Mouse (Mus musculus) ES-E14 (cell line): ENCODE data around the gene Rps15a. TPM values are rescaled to one million over a fixed set of nuclear protein-coding genes. Genes with fewer than 3 reads are reported as not detected.

Source experiments
- DNase-seq: peaks from one replicate; pipeline ENCODE4 v3.0.0-alpha.2; 2013; ENCODE audit warnings: low read depth, low spot score
- H3K27ac ChIP-seq: 2 replicates; pipeline ENCODE4 v1.5.1; 2012; ENCODE audit warnings: low read depth, mild to moderate bottlenecking, low read length, moderate library complexity, mixed read lengths; ENCODE audit not compliant: poor library complexity, insufficient read depth, severe bottlenecking
- H3K36me3 ChIP-seq: 2 replicates; pipeline ENCODE4 v1.6.1; 2012; ENCODE audit warnings: mild to moderate bottlenecking, low read length, moderate library complexity, mixed read lengths; ENCODE audit not compliant: control insufficient read depth, poor library complexity, insufficient read depth, severe bottlenecking
- H3K4me1 ChIP-seq, 2 experiments: fragments of 150-350 bp in 1 of 2; sonication (generic) in 1 of 2; 2 replicates each; pipeline ENCODE4 v1.6.1; 2012; ENCODE audit warnings: low read length in 2 of 2, mild to moderate bottlenecking in 1 of 2, mixed read lengths in 1 of 2; ENCODE audit not compliant: control insufficient read depth in 2 of 2, insufficient read depth in 2 of 2, poor library complexity in 1 of 2
- H3K4me3 ChIP-seq, 2 experiments: fragments of 150-350 bp in 1 of 2; sonication (generic) in 1 of 2; 2 replicates each; pipeline ENCODE4 v1.5.1; 2012; ENCODE audit warnings: low read length in 2 of 2, low read depth in 1 of 2, mild to moderate bottlenecking in 1 of 2, mixed read lengths in 1 of 2; ENCODE audit not compliant: insufficient read depth in 1 of 2, poor library complexity in 1 of 2, severe bottlenecking in 1 of 2
- H3K9ac ChIP-seq: 2 replicates; pipeline ENCODE4 v1.6.1; 2012; ENCODE audit warnings: low read depth, mild to moderate bottlenecking, low read length, mixed read lengths; ENCODE audit not compliant: poor library complexity, insufficient read depth, severe bottlenecking
- H3K9me3 ChIP-seq: fragments of 150-350 bp; sonication (generic); 2 replicates; pipeline ENCODE4 v1.6.1; 2012; ENCODE audit warnings: low read depth, mild to moderate bottlenecking, low read length; ENCODE audit not compliant: control insufficient read depth, insufficient read depth
- CHD2 ChIP-seq: IDR thresholded peaks from 2 replicates; pipeline ENCODE4 v1.6.1; 2014; ENCODE audit warnings: mild to moderate bottlenecking, low read depth, low read length, inconsistent platforms
- HCFC1 ChIP-seq: IDR thresholded peaks from 2 replicates; pipeline ENCODE4 v1.6.1; 2012; ENCODE audit warnings: low read length, inconsistent platforms, borderline replicate concordance; ENCODE audit not compliant: insufficient read depth
- MAFK ChIP-seq: IDR thresholded peaks from 2 replicates; pipeline ENCODE4 v1.6.1; 2014; ENCODE audit warnings: mild to moderate bottlenecking, low read depth, low read length, inconsistent platforms; ENCODE audit not compliant: insufficient read depth
- ZC3H11A ChIP-seq: IDR thresholded peaks from 2 replicates; pipeline ENCODE4 v1.6.1; 2012; ENCODE audit warnings: low read depth, mild to moderate bottlenecking, inconsistent platforms, low read length, borderline replicate concordance
- ZNF384 ChIP-seq: IDR thresholded peaks from 2 replicates; pipeline ENCODE4 v1.6.1; 2012; ENCODE audit warnings: low read depth, low read length, inconsistent platforms
- in situ Hi-C, 2 experiments: fragments of 600-800 bp; cut with MboI; formaldehyde crosslinking; loops; one replicate each; pipeline ENCODE4 v1.15.1; 2025; ENCODE audit warnings: low sequenced_read_pairs in 2 of 2, inconsistent platforms in 1 of 2; ENCODE audit not compliant: unreplicated experiment in 2 of 2
- total RNA-seq: library from RNA; depleted of rRNA; stranded (reverse); fragments of 300-350 nt; gene quantifications from 2 replicates; pipeline ENCODE4 v1.2.3, GENCODE M21; 2012

Rps15a gene
- total RNA-seq, 1 experiment = 2,152 TPM

GRCm38 (mm10) chr7:118115533-118115876, 483 bp downstream of the Rps15a start:
- Histone ChIP-seq H3K27ac (peak overlapping the region; percentile 89), H3K9ac (peak overlapping the region; percentile 100), H3K4me3 (peak overlapping the region; percentile 68 to 96), H3K4me1 (peaks cover 3 to 5% of the 10 kb centered on the region in 2 experiments; a peak in 2 of 4 replicates), H3K9me3 (no peaks in the 10 kb centered on the region), H3K36me3 (peaks cover 64% of the 10 kb centered on the region)
- DNase-seq = no peak
- TF ChIP-seq ZC3H11A (no peak), CHD2 (no peak), MAFK (no peak), HCFC1 (no peak), ZNF384 (no peak)
- in situ Hi-C loops = no loop called here

- Histone ChIP-seq H3K9ac (peak overlapping the region; percentile 100; the same call in 1 of the 2 replicates), H3K36me3 (peaks cover 71% of the 10 kb centered on the region), H3K9me3 (no peaks in the 10 kb centered on the region), H3K4me3 (peak overlapping the region; percentile 68 to 96), H3K27ac (no peak overlapping the region), H3K4me1 (peaks cover 2 to 4% of the 10 kb centered on the region in 2 experiments; a peak in 2 of 4 replicates)
- TF ChIP-seq ZNF384 (no peak), MAFK (no peak)
- in situ Hi-C loops = no loop called here
- DNase-seq = no peak
These were observed 2.3 kb downstream of the Rps15a start for GRCm38 (mm10) chr7:118113541-118114297.

GRCm38 (mm10) chr7:118111128-118111527, 4.9 kb downstream of the Rps15a start:
- no peak overlapping the region for H3K27ac ChIP-seq
- peaks cover 0 to 6% of the 10 kb centered on the region in 2 experiments; a peak in 1 of 4 replicates for H3K4me1 ChIP-seq
- peak overlapping the region; percentile 55 for H3K9ac ChIP-seq
- no peak for DNase-seq
- TF ChIP-seq ZNF384 (no peak), CHD2 (0 out of 2 replicates have a peak, but pooled peaks have one; percentile 22), HCFC1 (no peak), ZC3H11A (no peak), MAFK (no peak)
- in situ Hi-C loops = no loop called here
- H3K9me3 ChIP-seq = no peaks in the 10 kb centered on the region
- H3K4me3 ChIP-seq = peak overlapping the region; percentile 35 to 96
- peaks cover 87% of the 10 kb centered on the region for H3K36me3 ChIP-seq

DNA sequence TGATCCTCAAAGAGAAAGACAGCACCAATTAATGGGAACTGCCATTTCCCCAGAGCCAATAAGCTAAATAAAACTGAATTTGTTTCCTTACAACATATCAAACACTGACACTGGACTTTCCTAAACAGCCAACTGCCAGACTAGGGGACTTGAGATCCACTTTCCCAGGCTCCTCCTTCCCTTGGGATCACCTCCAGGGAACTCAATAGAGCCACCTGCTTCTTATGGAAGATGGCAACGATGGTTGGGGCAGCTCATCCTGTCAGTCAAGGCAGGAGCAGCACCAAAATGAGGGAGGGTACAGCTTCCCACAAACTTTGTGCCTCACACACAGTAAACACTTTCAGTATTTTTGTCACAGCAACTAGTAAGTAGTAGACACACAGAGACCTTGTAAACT, 8.3 kb downstream of the Rps15a start:
- TF ChIP-seq MAFK (no peak), HCFC1 (no peak), CHD2 (no peak), ZNF384 (no peak), ZC3H11A (no peak)
- peaks cover 0 to 16% of the 10 kb centered on the region in 2 experiments; a peak in 1 of 4 replicates for H3K4me1 ChIP-seq
- in situ Hi-C loops = no loop called here
- H3K9me3 ChIP-seq = no peaks in the 10 kb centered on the region
- no peak overlapping the region for H3K4me3 ChIP-seq
- DNase-seq = no peak
- H3K27ac ChIP-seq = no peak overlapping the region
- peaks cover 62% of the 10 kb centered on the region for H3K36me3 ChIP-seq
- no peak overlapping the region for H3K9ac ChIP-seq
